Mouse (Mus musculus): Measurements from ENCODE around the gene Osmr. TPM values are rescaled to one million over a fixed set of nuclear protein-coding genes. Genes with fewer than 3 reads are reported as not detected.

Gene Osmr
- polyA plus RNA-seq (2015; fragmentation: Nextera tagmentation; extraction: Ambion mirVana): 0.35 and 0.78 TPM in 2 replicates

DNA sequence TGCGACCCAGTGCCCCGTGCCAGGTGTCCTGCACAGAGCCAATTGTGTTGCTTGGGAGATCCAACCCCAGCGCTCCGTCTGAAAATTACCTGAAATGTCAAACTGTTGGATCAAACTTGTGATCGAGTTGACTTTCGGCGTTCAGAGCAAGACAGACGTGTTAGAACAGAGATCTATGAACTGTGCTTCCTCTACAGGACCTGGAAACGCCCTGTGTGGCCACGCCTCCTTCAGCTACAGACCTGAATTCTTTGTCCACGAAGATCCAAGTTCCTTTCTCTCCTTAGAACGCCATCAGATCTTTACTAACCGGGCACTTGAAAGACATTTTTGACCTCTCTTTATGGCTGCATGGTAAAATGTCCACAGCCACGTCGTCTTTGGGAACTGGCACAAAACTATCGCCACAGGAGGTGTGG lies at the start of gene Osmr:
Gene Osmr, minus strand, starts transcription at position 369 of the 419 bp plus-strand sequence.
- H3K9ac ChIP-seq (ENCODE audit: low read depth, low read length): no peak within 1 kb of the TSS
- H3K27me3 ChIP-seq (ENCODE audit: control insufficient read depth, insufficient read depth, low read depth, low read length): peaks cover 24% of the 10 kb centered on the region
- 0 out of 2 replicates have a peak, but pooled peaks have one; percentile 39 for ATAC-seq (ENCODE audit: low read depth)
- no peaks in the 10 kb centered on the region for H3K4me1 ChIP-seq (ENCODE audit: control insufficient read depth, low read depth, low read length)
- no peak within 1 kb of the TSS for H3K27ac ChIP-seq (ENCODE audit: low read length)
- H3K36me3 ChIP-seq (ENCODE audit: control insufficient read depth, insufficient read depth): no peaks in the 10 kb centered on the region
- no peaks in the 10 kb centered on the region for H3K9me3 ChIP-seq (replicated peaks; ENCODE audit: control insufficient read depth, low read length)
- H3K4me2 ChIP-seq (ENCODE audit: low read depth, low read length): peak within 1 kb of the TSS; percentile 60
- peak within 1 kb of the TSS; percentile 51 for H3K4me3 ChIP-seq (ENCODE audit: low read depth, low read length)
- 7% methylated on average over 16 of the region's 16 CpGs for WGBS (ENCODE audit: insufficient replicate concordance)

DNA sequence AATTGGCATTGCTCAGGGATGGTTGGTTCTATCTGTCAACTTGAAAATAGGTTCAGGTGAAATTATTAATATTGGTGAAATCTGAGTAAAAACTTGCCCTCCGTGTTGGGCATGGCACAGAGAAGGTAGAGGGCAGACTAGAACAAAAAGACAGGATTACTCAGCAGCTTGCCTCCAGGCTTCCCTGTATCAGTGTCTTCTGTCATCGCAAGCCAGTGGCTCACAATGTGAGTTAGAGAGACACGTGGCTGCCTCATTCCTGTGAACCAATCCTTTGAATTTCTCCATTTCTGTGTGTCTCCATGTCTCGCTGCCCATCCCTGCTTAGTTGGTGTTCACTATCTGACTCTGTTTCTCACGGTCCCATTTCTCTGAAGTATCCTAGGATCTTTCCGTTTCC lies 44.6 kb upstream of the Osmr start:
- 66% methylated on average over 6 of the region's 6 CpGs for WGBS (ENCODE audit: insufficient replicate concordance)
- H3K4me2 ChIP-seq (ENCODE audit: low read depth, low read length): no peak overlapping the region
- ATAC-seq (ENCODE audit: low read depth): no peak

DNA sequence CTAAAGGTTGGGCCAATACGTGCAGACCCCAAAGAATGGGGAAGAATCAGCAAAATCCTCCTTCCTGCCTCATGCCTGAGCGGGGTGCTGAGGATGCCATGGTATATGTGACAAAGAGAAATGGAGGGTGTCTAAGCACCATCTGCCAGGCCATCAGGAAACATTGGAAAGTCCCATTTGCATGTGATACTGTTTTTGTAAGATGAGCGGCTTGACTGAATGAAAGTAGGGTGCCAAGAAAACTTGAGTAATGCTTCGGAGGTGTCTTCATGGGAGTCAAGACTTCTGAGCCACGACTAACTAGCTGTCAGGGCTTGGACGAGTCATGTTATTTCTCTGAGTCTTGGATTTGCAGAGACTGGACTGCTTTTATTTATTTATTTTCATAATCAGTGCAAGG lies 39.4 kb upstream of the Osmr start:
- Histone ChIP-seq H3K9me3 (replicated peaks; ENCODE audit: control insufficient read depth, low read length) (no peaks in the 10 kb centered on the region), H3K27me3 (ENCODE audit: control insufficient read depth, insufficient read depth, low read depth, low read length) (no peaks in the 10 kb centered on the region), H3K4me1 (ENCODE audit: control insufficient read depth, low read depth, low read length) (no peaks in the 10 kb centered on the region), H3K9ac (ENCODE audit: low read depth, low read length) (no peak overlapping the region), H3K4me2 (ENCODE audit: low read depth, low read length) (no peak overlapping the region), H3K27ac (ENCODE audit: low read length) (no peak overlapping the region), H3K36me3 (ENCODE audit: control insufficient read depth, insufficient read depth) (no peaks in the 10 kb centered on the region), H3K4me3 (ENCODE audit: low read depth, low read length) (no peak overlapping the region)
- WGBS (ENCODE audit: insufficient replicate concordance): 71% methylated on average over 6 of the region's 6 CpGs
- no peak for ATAC-seq (ENCODE audit: low read depth)

More for the DNA sequence above, 44.6 kb upstream of the Osmr start:
- no peak overlapping the region for H3K4me3 ChIP-seq (ENCODE audit: low read depth, low read length)
- no peak overlapping the region for H3K27ac ChIP-seq (ENCODE audit: low read length)
- H3K4me1 ChIP-seq (ENCODE audit: control insufficient read depth, low read depth, low read length): no peaks in the 10 kb centered on the region
- no peak overlapping the region for H3K9ac ChIP-seq (ENCODE audit: low read depth, low read length)
- H3K27me3 ChIP-seq (ENCODE audit: control insufficient read depth, insufficient read depth, low read depth, low read length): no peaks in the 10 kb centered on the region
- no peaks in the 10 kb centered on the region for H3K36me3 ChIP-seq (ENCODE audit: control insufficient read depth, insufficient read depth)
- H3K9me3 ChIP-seq (replicated peaks; ENCODE audit: control insufficient read depth, low read length): no peaks in the 10 kb centered on the region

DNA sequence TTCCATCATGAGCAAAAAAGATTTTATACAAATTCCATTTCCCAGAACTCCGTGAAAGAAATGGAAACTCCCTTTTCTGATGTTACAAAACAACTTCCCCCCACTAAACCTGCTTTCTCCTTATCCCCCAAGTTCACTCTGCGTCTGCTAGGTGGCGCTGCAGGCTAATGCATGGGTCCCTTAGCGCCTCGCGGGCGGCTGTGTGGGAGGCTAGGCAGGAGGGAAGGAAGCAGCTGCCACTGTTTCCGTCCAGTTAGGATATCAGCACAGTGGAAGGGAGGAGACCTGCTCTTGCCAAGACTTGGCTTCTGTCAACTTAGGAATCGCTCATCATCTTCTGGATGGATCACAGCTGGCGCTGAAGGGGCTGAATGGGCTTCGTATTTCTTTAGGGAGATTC lies 34.9 kb upstream of the Osmr start:
- Histone ChIP-seq H3K4me1 (ENCODE audit: control insufficient read depth, low read depth, low read length) (no peaks in the 10 kb centered on the region), H3K9ac (ENCODE audit: low read depth, low read length) (no peak overlapping the region), H3K4me3 (ENCODE audit: low read depth, low read length) (no peak overlapping the region), H3K36me3 (ENCODE audit: control insufficient read depth, insufficient read depth) (no peaks in the 10 kb centered on the region), H3K4me2 (ENCODE audit: low read depth, low read length) (no peak overlapping the region), H3K9me3 (replicated peaks; ENCODE audit: control insufficient read depth, low read length) (no peaks in the 10 kb centered on the region), H3K27me3 (ENCODE audit: control insufficient read depth, insufficient read depth, low read depth, low read length) (no peaks in the 10 kb centered on the region), H3K27ac (ENCODE audit: low read length) (no peak overlapping the region)
- peak; percentile 68 for ATAC-seq (ENCODE audit: low read depth)
- WGBS (ENCODE audit: insufficient replicate concordance): 2% methylated on average over 11 of the region's 11 CpGs

DNA sequence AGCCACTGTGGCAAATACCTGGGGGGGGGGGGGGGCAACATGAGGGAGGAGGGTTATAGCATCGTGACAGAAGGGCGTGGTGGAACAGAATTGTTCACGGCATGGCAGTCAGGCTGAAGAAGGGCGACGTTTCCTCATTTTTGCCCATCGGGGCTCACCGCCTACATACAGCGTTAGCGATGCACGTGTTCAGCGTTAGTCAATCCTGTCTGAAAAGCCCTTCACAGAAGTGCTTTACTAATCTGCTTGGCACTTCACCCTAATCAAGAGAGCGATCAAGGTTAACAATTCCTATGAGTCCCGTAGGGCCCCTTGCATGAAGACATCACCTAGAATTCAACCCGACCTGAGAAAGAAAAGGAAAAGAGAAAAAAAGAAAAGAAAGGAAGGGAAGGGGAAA lies 34.3 kb upstream of the Osmr start:
- Histone ChIP-seq H3K4me1 (ENCODE audit: control insufficient read depth, low read depth, low read length) (no peaks in the 10 kb centered on the region), H3K4me3 (ENCODE audit: low read depth, low read length) (no peak overlapping the region), H3K4me2 (ENCODE audit: low read depth, low read length) (no peak overlapping the region), H3K9me3 (replicated peaks; ENCODE audit: control insufficient read depth, low read length) (no peaks in the 10 kb centered on the region), H3K27me3 (ENCODE audit: control insufficient read depth, insufficient read depth, low read depth, low read length) (no peaks in the 10 kb centered on the region), H3K27ac (ENCODE audit: low read length) (no peak overlapping the region), H3K36me3 (ENCODE audit: control insufficient read depth, insufficient read depth) (no peaks in the 10 kb centered on the region), H3K9ac (ENCODE audit: low read depth, low read length) (no peak overlapping the region)
- 44% methylated on average over 14 of the region's 14 CpGs for WGBS (ENCODE audit: insufficient replicate concordance)
- ATAC-seq (ENCODE audit: low read depth): no peak

DNA sequence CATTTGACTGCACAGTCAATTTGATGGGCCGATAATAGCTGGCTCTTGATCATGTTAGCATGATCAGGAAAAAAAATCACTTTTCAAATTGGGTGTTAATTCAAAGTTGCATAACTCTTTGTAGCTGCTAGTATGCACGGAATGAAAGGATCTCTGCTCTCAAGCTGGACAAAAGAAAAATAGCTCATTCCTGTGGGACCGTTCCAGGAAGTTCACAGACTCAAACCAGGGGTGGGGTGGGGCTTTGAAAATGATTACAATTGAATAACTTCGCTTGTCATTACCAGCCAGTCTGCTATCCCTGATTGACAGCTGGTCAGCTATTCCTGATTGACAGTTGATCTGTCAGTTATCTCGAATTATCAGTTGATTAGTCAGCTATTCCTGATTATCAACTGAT lies 33.8 kb upstream of the Osmr start:
- no peak overlapping the region for H3K4me2 ChIP-seq (ENCODE audit: low read depth, low read length)
- no peaks in the 10 kb centered on the region for H3K27me3 ChIP-seq (ENCODE audit: control insufficient read depth, insufficient read depth, low read depth, low read length)
- 33% methylated on average over 5 of the region's 5 CpGs for WGBS (ENCODE audit: insufficient replicate concordance)
- H3K9ac ChIP-seq (ENCODE audit: low read depth, low read length): no peak overlapping the region
- H3K27ac ChIP-seq (ENCODE audit: low read length): no peak overlapping the region
- H3K4me1 ChIP-seq (ENCODE audit: control insufficient read depth, low read depth, low read length): no peaks in the 10 kb centered on the region
- H3K9me3 ChIP-seq (replicated peaks; ENCODE audit: control insufficient read depth, low read length): no peaks in the 10 kb centered on the region
- H3K4me3 ChIP-seq (ENCODE audit: low read depth, low read length): no peak overlapping the region
- no peak for ATAC-seq (ENCODE audit: low read depth)
- H3K36me3 ChIP-seq (ENCODE audit: control insufficient read depth, insufficient read depth): no peaks in the 10 kb centered on the region

DNA sequence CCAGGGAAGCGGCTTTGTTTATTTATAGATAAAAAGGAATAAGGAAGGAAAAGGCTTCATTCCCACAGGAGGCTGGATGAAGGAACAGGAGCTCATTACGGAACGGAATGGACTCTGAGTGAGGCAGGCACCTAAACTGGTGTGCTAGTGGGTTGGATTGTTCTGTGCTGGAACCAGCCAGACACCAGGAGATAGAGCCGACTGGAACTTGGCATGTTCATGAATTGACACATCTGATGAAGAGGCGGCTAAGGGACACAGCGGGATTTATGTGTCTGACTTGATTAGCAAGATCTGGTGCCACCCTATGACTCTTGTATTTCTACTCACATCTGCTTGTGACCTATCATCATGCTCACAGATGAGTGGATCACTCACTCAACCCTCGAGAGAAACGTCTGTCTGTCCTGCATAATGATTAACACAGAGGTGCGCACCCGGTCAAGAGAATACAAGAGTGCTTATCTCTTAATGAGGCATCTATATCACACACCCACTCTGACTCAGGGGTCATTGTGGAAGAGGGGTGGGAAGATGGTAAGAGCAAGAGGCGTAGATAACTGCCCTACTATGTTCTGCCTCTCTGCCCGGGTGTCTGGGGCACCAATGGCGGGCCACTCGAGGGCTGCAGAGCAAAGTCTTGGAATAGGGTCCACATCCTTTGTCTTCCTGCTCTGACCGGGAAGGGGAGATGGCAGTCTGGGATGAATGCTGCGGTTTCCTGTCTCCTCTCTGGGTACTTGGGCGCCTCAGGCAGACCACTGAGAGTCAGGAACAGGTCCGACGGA lies 31.7 kb upstream of the Osmr start:
- 49% methylated on average over 19 of the region's 19 CpGs for WGBS (ENCODE audit: insufficient replicate concordance)
- no peaks in the 10 kb centered on the region for H3K9me3 ChIP-seq (replicated peaks; ENCODE audit: control insufficient read depth, low read length)
- H3K27ac ChIP-seq (ENCODE audit: low read length): no peak overlapping the region
- no peak overlapping the region for H3K4me3 ChIP-seq (ENCODE audit: low read depth, low read length)
- no peaks in the 10 kb centered on the region for H3K27me3 ChIP-seq (ENCODE audit: control insufficient read depth, insufficient read depth, low read depth, low read length)
- ATAC-seq (ENCODE audit: low read depth): no peak
- no peak overlapping the region for H3K9ac ChIP-seq (ENCODE audit: low read depth, low read length)
- no peaks in the 10 kb centered on the region for H3K36me3 ChIP-seq (ENCODE audit: control insufficient read depth, insufficient read depth)
- H3K4me2 ChIP-seq (ENCODE audit: low read depth, low read length): no peak overlapping the region
- no peaks in the 10 kb centered on the region for H3K4me1 ChIP-seq (ENCODE audit: control insufficient read depth, low read depth, low read length)

DNA sequence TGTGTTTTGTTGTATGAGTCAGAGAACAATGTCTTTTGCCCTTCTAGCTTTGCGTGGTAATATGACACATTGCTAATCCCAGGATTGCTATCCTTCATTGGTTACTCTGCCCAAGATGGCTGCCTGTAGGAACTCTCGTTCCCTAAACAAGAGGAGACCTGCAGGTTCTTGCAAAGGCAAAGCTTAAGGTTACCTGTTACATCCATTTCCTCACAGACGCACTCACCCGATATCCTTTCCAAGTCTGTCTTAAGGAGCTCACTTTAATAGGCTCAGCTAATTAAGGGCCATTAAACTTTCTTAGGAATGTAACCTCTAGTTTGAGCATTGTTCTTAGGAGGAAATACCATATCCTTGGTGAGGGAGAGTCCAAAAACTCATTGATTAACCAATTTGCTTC lies 31.0 kb upstream of the Osmr start:
- ATAC-seq (ENCODE audit: low read depth): no peak
- no peak overlapping the region for H3K4me3 ChIP-seq (ENCODE audit: low read depth, low read length)
- H3K9ac ChIP-seq (ENCODE audit: low read depth, low read length): no peak overlapping the region
- no peaks in the 10 kb centered on the region for H3K4me1 ChIP-seq (ENCODE audit: control insufficient read depth, low read depth, low read length)
- H3K27ac ChIP-seq (ENCODE audit: low read length): no peak overlapping the region
- H3K36me3 ChIP-seq (ENCODE audit: control insufficient read depth, insufficient read depth): no peaks in the 10 kb centered on the region
- no peak overlapping the region for H3K4me2 ChIP-seq (ENCODE audit: low read depth, low read length)
- 70% methylated on average over 4 of the region's 4 CpGs for WGBS (ENCODE audit: insufficient replicate concordance)
- no peaks in the 10 kb centered on the region for H3K9me3 ChIP-seq (replicated peaks; ENCODE audit: control insufficient read depth, low read length)
- H3K27me3 ChIP-seq (ENCODE audit: control insufficient read depth, insufficient read depth, low read depth, low read length): no peaks in the 10 kb centered on the region

DNA sequence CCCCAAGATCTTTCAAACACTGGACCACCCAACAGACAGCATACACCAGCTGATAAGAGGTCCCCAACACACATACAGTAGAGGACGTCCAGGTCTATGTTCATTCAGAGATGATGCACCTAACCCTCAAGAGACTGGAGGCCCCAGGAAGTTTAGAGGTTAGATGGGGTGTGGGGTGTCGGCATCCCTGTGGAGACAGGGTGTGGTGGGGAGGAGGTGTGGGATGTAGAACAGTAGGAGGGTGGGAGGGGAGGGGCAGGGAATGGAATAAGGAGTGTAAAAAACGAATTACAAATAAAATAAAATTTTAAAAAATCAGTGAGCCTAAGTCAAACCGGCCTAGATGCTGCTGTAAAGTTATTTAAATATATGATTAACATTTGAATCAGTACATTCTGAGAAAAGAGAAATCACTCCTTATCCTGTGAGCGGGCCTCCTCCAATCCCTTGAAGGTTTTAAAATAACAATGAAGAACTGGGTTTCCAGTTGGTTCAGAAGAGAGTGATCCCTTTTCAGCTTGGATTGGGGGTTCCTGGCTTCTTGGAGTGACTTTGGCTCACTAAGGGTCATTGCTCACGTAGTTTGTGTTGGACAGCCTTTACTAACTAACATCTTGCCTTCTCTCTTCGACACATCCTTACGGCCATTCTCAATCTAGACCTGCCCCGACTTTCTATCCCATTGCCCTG lies 28.7 kb upstream of the Osmr start:
- H3K9me3 ChIP-seq (replicated peaks; ENCODE audit: control insufficient read depth, low read length): no peaks in the 10 kb centered on the region
- H3K4me3 ChIP-seq (ENCODE audit: low read depth, low read length): no peak overlapping the region
- H3K4me1 ChIP-seq (ENCODE audit: control insufficient read depth, low read depth, low read length): no peaks in the 10 kb centered on the region
- no peak overlapping the region for H3K27ac ChIP-seq (ENCODE audit: low read length)
- no peak overlapping the region for H3K4me2 ChIP-seq (ENCODE audit: low read depth, low read length)
- no peak overlapping the region for H3K9ac ChIP-seq (ENCODE audit: low read depth, low read length)
- ATAC-seq (ENCODE audit: low read depth): no peak
- no peaks in the 10 kb centered on the region for H3K36me3 ChIP-seq (ENCODE audit: control insufficient read depth, insufficient read depth)
- no peaks in the 10 kb centered on the region for H3K27me3 ChIP-seq (ENCODE audit: control insufficient read depth, insufficient read depth, low read depth, low read length)
- 48% methylated on average over 9 of the region's 9 CpGs for WGBS (ENCODE audit: insufficient replicate concordance)

All from liver, embryonic 16.5 days (tissue).